Mouse (Mus musculus): ENCODE results near the gene Hist1h2bm.

The Hist1h2bm gene

GRCm38 (mm10) chr13:21727948-21728572 lies 6.2 kb downstream of the Hist1h2bm start:
- no peak for DNase-seq (ENCODE audit: extremely low spot score, low spot score)

- no peak for DNase-seq (ENCODE audit: extremely low spot score, low spot score)
Observed at GRCm38 (mm10) chr13:21729544-21729943, 7.7 kb downstream of the Hist1h2bm start.

GRCm38 (mm10) chr13:21733466-21733865 lies 11.6 kb downstream of the Hist1h2bm start:
- DNase-seq (ENCODE audit: extremely low spot score, low spot score) = peak; percentile 51

GRCm38 (mm10) chr13:21734010-21734905 lies 12.4 kb downstream of the Hist1h2bm start:
- peak; percentile 88 for DNase-seq (ENCODE audit: extremely low spot score, low spot score)

GRCm38 (mm10) chr13:21734906-21735767 lies 13.3 kb downstream of the Hist1h2bm start, which contains the start of gene Hist1h4j:
Hist1h4j (plus strand) TSS chr13:21735064.
- peak; percentile 97 for DNase-seq (ENCODE audit: extremely low spot score, low spot score)

GRCm38 (mm10) chr13:21745006-21745405 lies 23.2 kb downstream of the Hist1h2bm start:
- no peak for DNase-seq (ENCODE audit: extremely low spot score, low spot score)

- DNase-seq (ENCODE audit: extremely low spot score, low spot score) = peak; percentile 61
Observed at GRCm38 (mm10) chr13:21749387-21750158, 27.7 kb downstream of the Hist1h2bm start.

GRCm38 (mm10) chr13:21750159-21751017 lies 28.5 kb downstream of the Hist1h2bm start, which contains the start of gene Hist1h4k:
Hist1h4k (minus strand) TSS chr13:21750505.
- DNase-seq (ENCODE audit: extremely low spot score, low spot score) = peak; percentile 98

- DNase-seq (ENCODE audit: extremely low spot score, low spot score) = no peak
Observed at GRCm38 (mm10) chr13:21751417-21751816, 29.6 kb downstream of the Hist1h2bm start.

GRCm38 (mm10) chr13:21751827-21752226 lies 30.0 kb downstream of the Hist1h2bm start:
- DNase-seq (ENCODE audit: extremely low spot score, low spot score) = peak; percentile 36

GRCm38 (mm10) chr13:21752356-21752755 lies 30.5 kb downstream of the Hist1h2bm start:
- peak; percentile 43 for DNase-seq (ENCODE audit: extremely low spot score, low spot score)

GRCm38 (mm10) chr13:21753051-21753523 lies 31.2 kb downstream of the Hist1h2bm start:
- DNase-seq (ENCODE audit: extremely low spot score, low spot score) = peak; percentile 45

GRCm38 (mm10) chr13:21753524-21754285 lies 31.9 kb downstream of the Hist1h2bm start, which contains the start of the genes Hist1h2ak and Hist1h2bn:
Hist1h2ak (minus strand) TSS chr13:21753827.
Hist1h2bn (plus strand) TSS chr13:21754123.
- DNase-seq (ENCODE audit: extremely low spot score, low spot score) = peak; percentile 82

GRCm38 (mm10) chr13:21754294-21755001 lies 32.6 kb downstream of the Hist1h2bm start:
- DNase-seq (ENCODE audit: extremely low spot score, low spot score) = peak; percentile 33

GRCm38 (mm10) chr13:21755707-21756106 lies 33.9 kb downstream of the Hist1h2bm start:
- no peak for DNase-seq (ENCODE audit: extremely low spot score, low spot score)
